Mouse (Mus musculus): ENCODE measurements around the gene Zfp995. TPM values are rescaled to one million over a fixed set of nuclear protein-coding genes. Genes with fewer than 3 reads are reported as not detected.

Zfp995 gene
- polyA plus RNA-seq (2014; fragmentation: Illumina TruSeq; extraction: RNeasy Lipid Tissue Mini Kit (QIAGEN cat#74804); ENCODE audit: low read depth, low replicate concordance), result 7.7 TPM

GRCm38 (mm10) chr17:21909456-21910052 lies at the start of gene Zfp995:
Zfp995 (minus strand) TSS chr17:21909926.

GRCm38 (mm10) chr17:21845545-21846321 lies 64.0 kb downstream of the Zfp995 start, which contains the start of gene Zfp820:
Zfp820 (minus strand) TSS chr17:21845772.

Other genes starting within 250 kb of the Zfp995 start
- gene Gm10226, start 218.1 kb downstream of the Zfp995 start, polyA plus RNA-seq (2014; fragmentation: Illumina TruSeq; extraction: RNeasy Lipid Tissue Mini Kit (QIAGEN cat#74804); ENCODE audit: low read depth, low replicate concordance), result 17.7 TPM
- gene Zfp760, start 202.2 kb downstream of the Zfp995 start, polyA plus RNA-seq (2014; fragmentation: Illumina TruSeq; extraction: RNeasy Lipid Tissue Mini Kit (QIAGEN cat#74804); ENCODE audit: low read depth, low replicate concordance), result 3.3 TPM
- gene Zfp229, start 179.1 kb downstream of the Zfp995 start, polyA plus RNA-seq (2014; fragmentation: Illumina TruSeq; extraction: RNeasy Lipid Tissue Mini Kit (QIAGEN cat#74804); ENCODE audit: low read depth, low replicate concordance), result 6.4 TPM
- gene Zfp820, start 64.2 kb downstream of the Zfp995 start, polyA plus RNA-seq (2014; fragmentation: Illumina TruSeq; extraction: RNeasy Lipid Tissue Mini Kit (QIAGEN cat#74804); ENCODE audit: low read depth, low replicate concordance), result 2.9 TPM
- 62.7 TPM for gene Zfp942, start 52.5 kb upstream of the Zfp995 start, polyA plus RNA-seq (2014; fragmentation: Illumina TruSeq; extraction: RNeasy Lipid Tissue Mini Kit (QIAGEN cat#74804); ENCODE audit: low read depth, low replicate concordance)
- gene Zfp943, start 52.6 kb upstream of the Zfp995 start, polyA plus RNA-seq (2014; fragmentation: Illumina TruSeq; extraction: RNeasy Lipid Tissue Mini Kit (QIAGEN cat#74804); ENCODE audit: low read depth, low replicate concordance), result 51.9 TPM

All from testis, adult 10 weeks (tissue).